Mouse (Mus musculus): ENCODE results near the gene Cdkn3.
"Not testable (repeated sequence)": the region's sequence is repeated elsewhere in the genome, so short reads cannot be mapped to it uniquely, and the experiment has no call there.

The Cdkn3 gene

DNA sequence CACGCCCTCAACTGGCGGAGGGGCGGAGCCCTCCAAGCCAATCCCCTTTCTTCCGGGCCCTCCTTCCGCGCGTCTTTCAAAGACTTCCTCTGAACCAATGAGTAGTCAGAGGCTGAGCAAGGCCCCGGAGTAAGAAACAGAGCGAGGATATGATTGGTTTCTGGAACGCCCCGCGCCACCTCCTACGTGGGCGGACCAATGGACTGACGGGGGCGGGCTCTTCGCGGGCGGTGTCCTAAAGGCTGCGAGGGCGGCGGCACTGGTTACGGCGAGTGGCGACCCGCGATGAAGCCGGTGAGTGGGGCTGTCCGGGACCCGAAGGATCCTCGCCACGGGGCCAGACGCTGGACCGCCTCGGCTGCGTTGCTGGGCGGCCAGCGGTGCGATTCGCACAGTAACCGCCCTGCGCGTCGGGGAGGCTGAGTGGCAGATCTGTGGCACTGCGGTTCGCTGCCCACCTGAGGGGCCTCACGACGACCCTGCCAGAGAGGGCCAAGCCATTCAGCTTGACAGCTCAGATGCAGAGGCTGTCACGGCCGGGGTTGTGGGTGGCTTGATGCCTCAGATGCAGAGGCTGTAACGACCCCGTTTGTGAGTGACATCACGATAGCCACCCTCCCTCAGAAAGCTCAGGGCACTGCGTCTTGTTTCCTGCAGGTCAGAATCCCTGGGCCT lies at the start of gene Cdkn3:
Gene Cdkn3, plus strand, starts transcription at position 187 of the 675 bp plus-strand sequence.
- DNase-seq (ENCODE audit: low spot score in 2 of 2) = peak; percentile 84 to 93

DNA sequence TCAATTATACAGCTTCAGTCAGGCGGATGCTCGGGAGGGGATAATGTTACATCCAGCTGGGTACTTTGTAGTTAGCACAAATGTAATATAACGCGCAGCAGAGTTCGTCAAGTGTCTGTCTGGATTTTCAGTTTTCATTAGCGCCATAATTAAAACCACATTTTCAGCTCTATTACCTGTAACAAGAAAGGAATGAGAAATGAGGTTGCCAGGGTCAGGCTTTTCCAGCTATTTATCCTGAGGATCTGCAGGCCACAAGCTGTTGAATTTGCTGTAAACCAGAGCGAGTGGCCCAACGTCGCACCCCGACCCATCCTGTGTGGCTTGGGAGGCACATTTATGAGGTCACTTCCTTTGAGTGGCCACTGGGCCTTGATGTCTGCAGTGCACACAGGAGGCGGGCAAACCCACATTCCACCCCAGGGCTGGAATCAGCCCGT lies 41.8 kb upstream of the Cdkn3 start:
- DNase-seq (ENCODE audit: low spot score in 2 of 2) = no peak

DNA sequence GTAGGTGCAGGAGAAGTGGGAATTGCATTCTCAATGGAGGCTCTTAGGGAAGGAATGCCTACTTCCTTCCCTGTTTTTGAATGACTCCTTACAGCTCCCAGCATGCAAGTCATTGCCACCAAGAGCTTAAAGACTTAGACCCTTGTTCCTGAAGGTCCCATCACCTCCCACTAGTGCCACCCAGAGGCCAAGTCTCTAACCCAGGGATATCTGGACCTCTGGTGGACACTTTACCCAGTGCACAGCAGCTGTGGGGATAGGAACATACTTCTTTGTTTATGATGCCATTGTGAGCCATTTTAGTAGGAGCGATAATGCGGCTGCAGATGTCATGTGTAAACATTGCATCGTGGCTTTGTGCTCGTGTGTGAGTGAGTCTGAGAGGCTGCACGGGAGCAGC lies 38.3 kb upstream of the Cdkn3 start:
- DNase-seq (ENCODE audit: low spot score in 2 of 2) = peak in 1 of 2 experiments; percentile 10

DNA sequence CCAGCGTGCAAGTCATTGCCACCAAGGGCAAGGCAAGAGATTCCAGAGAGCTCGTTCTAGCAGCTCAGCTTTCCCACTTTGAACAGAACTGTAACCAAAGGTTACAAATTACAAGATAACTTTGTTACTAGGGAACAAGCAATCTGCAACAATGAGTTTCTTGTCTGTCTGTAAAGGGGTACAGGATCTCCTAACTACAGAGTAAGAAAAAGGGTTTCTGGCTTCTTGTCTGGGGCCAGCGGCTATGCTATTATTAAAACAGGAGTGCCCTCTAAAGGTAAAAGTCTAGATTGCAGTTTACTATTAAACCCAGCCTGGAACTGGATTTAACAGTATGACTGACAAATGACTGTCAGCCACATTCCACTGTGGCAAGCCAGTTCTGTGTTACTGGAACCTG lies 36.5 kb upstream of the Cdkn3 start:
- DNase-seq (ENCODE audit: low spot score in 2 of 2) = peak in 1 of 2 experiments; percentile 12

DNA sequence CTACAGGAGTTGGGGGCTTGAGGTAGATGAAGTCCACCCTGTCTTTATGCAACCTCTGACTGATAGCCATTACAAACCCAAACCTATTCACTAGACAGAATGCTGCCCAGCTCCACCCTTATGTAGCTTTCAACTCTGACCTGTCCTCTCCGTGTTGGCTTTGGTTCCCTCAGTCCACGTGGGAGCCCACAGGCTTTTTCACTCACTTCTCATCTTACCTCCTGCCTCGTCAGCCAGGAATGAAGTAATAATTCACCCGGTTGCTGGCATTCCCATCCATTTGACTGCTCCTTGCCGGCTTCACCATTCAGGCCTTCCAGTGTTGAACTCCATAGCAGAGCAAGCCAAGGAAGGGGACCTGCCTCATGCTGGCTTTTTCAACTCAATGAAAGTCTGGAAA lies 35.4 kb upstream of the Cdkn3 start:
- no peak for DNase-seq (ENCODE audit: low spot score in 2 of 2)

DNA sequence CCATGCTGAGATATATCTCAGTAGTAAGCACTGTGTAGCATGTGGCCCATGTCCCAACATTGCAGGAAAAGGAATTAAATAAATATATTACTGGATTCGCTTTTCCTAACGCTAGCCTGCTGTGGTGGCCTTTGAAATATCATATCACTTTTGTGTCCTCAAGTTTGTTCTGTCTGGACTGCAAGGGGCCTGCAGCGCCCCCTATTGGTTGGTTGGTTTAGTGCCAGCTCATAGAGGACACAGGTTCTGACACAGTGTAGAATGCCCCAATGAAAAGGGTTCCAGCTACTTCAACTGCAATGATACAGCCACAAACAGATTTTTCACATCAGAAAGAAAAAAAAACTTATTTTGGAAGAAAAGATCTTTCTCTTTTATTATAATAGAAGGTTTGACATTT lies 34.6 kb upstream of the Cdkn3 start:
- DNase-seq (ENCODE audit: low spot score in 2 of 2) = no peak

DNA sequence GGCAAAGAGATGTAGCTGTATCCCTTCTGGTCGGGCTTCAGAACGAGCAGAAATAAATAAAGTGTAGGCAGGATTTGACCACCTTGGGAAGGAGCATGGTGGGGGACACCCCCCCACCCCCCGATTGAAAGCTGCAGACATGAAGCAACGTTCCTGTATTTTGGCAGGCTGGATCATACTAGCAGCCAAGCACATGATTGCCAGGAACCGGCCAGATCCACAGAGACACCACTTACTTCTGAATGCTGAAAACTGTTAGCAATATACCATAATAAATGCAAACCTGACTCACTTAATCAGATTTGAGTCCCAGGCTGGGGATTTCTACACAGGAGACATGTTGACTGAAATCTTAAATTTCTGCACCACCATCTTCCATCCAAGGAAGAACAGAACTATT lies 26.1 kb upstream of the Cdkn3 start:
- no peak for DNase-seq (ENCODE audit: low spot score in 2 of 2)

DNA sequence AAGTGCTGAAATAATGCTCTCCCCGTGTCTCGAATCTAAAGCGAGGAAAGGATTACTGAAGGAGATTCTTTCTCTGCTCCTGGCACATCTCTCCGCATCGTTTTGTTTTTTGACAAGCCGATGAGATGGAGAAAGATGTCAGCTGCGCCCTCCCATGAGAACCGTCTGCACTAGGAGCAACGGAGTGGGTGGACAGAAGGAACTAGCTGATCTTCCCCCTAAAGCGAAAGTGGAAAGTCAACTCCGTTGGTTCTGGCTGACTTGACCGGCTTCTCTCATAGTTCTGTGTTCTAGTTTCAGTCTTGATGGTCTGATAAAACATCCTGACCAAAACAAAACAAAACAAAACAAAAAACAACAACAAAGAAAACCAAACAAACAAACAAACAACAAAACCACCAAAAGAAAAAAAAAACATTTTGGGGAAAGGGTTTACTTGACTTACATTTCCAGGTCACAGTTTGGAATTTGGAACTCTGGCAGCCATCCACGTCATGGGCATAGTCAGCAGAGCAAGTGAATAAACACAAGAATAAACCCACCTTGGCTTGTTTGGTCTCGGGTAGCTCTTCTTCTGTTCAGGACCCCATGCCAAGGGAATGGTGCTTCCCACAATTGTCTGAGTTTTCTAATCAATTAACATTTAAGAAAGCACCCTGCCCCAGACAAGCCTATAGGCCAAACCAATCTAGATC lies 25.4 kb upstream of the Cdkn3 start:
- no peak for DNase-seq (ENCODE audit: low spot score in 2 of 2)

DNA sequence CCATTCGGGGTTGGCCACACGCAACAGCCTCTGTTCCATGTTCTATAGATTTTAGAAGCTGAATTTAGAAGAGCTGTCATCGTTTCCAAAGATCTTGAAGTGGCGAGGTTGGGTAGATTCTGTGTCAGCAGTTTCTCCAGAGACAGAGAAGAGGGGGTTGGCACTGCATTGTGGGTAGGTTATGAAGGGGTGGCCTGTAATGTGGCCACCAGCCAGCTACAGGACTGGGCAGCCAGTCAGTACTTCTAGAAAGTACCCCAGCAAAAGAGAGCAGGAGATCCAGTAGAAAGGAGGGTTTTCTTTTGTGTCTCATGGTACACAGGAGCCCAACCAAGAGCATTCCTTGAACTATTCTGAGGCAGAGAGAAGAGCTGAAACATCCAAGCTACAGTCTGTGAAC lies 24.0 kb upstream of the Cdkn3 start:
- no peak for DNase-seq (ENCODE audit: low spot score in 2 of 2)

DNA sequence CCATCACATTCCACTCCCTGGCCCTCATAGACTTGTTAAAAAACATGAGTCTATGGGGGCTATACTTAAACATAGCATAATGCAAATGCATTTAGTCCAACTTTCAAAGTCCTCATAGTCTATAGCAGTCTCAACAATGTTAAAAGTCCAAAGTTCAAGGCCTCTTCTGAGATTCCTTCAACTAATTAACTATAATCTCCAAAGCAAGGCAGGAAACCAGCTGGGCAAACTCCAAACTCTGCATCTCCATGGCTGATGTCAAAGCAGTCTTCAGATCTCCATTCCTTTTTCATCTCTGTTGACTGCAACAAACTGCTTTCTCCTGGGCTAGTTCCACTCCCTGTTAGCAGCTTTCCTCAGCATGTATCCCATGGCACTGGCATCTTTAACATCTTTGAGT lies 23.0 kb upstream of the Cdkn3 start:
- DNase-seq (ENCODE audit: low spot score in 2 of 2) = not testable (repeated sequence)

DNA sequence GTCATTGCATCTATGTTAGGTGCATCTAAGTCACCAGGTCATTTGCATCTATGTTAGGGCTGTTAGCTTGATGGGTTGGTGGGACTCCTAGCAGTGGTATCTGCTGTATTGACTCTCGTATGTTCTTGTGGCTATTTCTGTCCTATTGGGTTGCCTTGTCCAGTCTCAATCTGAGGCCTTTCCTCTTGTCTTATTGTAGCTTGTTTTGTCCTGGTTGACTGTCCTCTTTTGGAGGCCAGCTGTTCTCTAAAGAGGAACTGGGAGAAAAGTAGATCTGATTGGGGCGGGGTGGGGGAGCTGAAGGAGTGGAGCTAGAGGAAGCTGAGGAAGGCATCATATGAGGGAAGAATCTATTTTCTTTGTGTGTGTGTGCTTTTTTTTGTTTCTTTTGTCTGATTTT lies 17.7 kb upstream of the Cdkn3 start:
- DNase-seq (ENCODE audit: low spot score in 2 of 2) = no peak

DNA sequence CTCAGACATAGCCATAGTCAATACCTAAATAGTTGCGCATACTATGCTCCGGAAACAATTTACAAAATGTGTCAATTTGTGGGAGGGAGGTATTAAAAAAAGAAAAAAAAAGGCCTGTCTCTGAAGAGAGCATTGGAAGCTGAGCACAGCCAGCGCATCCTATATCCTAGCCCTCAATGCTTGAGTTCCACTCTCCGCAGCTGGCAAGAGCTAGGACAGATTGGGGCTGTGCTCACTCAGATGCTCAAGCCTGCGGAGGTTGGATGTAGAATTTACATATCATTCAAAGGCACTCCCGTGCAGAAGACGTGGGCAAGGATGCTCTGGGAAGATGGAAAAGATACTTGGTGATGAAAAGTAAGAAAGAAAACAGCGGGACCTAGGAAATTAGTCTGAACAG lies 14.9 kb upstream of the Cdkn3 start:
- DNase-seq (ENCODE audit: low spot score in 2 of 2) = no peak

DNA sequence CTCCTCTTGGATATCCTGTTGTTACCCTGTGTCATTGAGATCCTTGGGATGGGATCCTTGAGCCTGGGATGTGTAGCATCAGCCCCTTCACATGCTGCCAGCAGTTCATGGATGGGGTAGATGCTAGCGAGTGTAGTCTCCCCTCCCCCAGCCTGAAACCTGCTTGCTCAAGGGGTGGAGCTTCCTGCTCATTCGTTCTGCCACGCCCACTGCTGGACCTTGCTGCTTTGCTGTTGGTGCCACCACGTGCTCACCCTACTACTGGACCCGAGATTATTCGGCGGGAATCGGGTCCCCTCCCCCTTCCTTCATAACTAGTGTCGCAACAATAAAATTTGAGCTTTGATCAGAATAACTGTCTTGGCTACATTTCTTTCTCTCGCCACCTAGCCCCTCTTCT lies 6.0 kb upstream of the Cdkn3 start:
- DNase-seq (ENCODE audit: low spot score in 2 of 2) = not testable (repeated sequence)

DNA sequence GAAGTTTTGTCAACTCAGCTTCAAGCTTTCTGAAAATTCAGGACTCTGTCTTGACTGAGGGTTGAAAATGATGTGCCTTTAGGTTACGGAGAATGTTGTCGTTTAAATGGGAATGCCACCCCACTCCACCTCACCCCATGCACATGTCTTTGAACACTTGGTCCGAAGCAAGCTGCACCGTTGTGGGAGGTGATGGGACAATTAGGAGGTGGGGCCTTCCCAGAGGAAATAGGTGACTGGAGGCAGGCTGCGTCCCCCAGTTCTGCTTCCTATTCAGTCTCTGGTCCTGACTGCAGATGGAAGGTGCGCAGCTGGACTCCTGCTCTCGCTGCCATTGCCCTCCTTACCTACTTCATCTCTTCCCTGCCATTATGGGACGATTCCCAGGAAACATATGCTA lies 4.5 kb upstream of the Cdkn3 start:
- DNase-seq (ENCODE audit: low spot score in 2 of 2) = no peak

DNA sequence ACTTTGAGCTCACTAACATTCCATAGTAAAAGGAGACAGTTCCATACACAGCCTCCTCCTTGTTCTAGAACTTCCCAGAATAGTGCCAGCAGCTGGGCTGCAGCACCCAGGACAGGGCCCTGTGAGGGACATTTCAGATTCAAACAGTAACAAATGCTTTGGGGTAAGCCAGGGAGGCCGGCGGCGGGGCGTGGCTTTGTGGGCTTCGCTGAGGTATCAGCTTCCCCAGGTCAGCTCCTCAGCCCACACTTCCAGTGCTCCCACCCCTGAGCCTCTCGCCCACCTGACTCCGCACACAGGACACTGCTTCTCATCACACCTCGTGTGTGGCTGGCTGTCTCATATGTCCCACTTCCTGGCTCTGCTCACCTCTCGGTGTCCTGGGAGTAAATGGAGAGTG lies 2.6 kb upstream of the Cdkn3 start:
- DNase-seq (ENCODE audit: low spot score in 2 of 2) = no peak

DNA sequence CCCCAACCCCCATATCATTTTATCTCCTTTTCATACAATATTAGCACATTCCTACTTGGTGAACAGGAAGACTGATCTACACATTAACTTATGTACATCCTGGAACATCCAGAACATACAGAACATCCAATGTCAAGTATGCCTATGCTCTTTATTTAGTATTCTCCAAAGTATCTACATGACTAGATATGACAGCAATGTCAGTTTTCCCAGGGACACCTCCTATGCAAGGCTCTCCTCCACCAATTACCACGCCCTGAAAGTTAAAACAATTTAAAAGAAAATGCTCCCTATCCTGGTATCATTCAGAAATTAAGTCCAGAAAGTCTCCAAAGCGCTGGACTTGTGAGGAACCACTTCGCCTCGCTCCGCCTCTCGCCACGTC lies 379 bp upstream of the Cdkn3 start:
- no peak for DNase-seq (ENCODE audit: low spot score in 2 of 2)

DNA sequence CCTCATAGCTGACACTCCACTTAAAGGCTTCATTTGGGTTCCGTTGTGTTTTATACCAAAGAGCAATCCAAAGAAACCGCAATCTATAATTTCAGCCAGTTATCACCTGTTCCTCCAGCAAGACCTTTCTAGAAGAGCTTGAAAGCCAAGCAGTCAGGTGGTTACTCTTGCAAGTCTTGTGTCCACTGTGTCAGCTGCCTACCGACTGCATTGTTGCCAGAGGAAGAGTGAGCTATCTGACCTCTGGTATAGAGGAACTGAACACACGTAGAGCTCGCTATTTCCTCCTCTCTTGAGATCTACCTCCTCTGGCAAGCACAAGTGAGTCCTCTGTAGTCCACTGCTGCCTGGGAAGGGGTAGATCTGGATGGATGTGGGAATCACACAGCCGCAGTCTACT lies 845 bp downstream of the Cdkn3 start:
- no peak for DNase-seq (ENCODE audit: low spot score in 2 of 2)

DNA sequence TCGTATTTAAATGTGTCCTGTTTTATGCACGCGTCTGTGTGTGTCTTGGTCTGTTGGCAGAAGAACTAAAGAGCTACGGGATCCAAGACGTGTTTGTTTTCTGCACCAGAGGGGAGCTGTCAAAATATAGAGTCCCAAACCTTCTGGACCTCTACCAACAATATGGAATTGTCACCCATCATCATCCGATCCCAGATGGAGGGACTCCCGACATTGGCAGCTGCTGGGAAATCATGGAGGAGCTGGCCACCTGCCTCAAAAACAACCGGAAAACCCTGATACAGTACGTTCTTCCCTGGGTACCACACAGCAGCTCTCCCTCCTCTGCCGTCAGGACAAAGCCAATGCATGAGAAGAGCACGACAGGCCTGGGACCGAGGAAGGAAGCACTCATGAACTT lies 6.8 kb downstream of the Cdkn3 start:
- no peak for DNase-seq (ENCODE audit: low spot score in 2 of 2)

DNA sequence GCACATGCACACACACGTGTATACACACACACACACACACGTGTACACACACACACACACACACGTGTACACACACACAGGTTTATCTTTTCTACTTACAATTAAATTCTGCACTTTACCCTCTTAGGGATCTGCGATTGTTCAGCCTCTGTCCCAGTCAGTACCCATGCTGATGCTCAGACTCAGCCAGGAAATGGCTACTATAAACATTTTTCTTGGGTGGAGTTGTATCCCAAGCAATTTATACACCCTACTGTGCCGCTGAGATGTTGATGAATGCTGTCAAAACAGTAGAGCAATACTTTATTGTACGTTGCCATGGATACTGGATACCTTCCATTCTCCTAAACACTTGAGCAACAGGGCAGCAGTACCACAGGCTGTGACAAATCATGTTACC lies 9.7 kb downstream of the Cdkn3 start:
- no peak for DNase-seq (ENCODE audit: low spot score in 2 of 2)

DNA sequence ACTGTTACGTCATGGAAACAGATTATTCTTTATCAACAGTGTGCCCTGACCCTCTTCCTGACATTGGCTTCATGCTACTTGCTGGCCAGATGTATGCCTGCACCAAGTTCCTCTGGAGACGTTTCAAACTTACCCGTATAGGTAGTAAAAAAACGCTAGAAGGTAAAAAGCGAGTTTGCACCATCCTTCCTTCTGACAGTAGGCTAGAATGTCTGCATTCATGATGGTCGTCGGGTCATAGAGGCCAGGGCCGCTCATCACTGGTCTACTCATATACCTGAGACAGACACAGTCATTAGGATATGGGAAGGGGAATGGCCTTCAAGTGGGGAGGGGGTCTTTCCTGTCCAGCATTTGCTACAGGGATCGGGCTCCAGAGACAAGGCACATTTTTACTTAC lies 18.4 kb downstream of the Cdkn3 start:
- DNase-seq (ENCODE audit: low spot score in 2 of 2) = no peak

DNA sequence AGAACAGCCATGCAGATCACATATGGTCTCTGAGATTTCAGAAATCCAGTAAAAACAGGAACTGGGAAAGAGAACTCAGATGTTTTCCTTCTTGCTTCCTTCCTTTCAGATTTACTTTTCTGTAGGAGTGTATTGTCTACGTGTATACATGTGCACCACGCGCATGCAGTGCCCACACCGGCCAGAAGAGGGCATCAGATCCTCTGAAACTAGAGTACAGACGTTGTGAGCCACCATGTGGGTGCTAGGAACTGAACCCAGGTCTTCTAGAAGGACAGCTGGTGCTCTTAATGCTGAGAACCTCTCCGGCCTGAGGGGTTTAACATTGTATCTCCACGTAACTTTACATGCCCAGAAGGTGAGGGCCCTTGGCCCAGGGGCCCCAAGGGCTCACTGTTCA lies 18.9 kb downstream of the Cdkn3 start:
- DNase-seq (ENCODE audit: low spot score in 2 of 2) = no peak

DNA sequence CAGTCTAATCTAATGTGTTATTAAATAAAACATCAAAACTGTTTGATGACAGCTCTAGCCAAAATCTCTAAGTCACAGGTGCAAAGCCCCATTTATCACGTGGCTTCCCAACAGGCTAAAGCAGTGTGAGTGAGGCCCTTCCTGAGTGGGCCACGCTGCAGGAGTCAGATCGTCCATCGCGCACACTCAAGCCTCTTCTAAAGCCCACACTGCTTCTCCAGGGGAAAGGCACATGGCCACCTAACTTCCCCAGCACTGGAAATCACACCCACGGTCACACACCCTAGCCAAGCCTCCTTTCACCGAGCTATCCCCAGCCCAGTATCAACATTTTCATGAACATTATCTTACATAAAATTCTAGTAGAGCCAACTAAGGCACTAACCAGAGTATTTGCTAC lies 20.7 kb downstream of the Cdkn3 start:
- no peak for DNase-seq (ENCODE audit: low spot score in 2 of 2)

DNA sequence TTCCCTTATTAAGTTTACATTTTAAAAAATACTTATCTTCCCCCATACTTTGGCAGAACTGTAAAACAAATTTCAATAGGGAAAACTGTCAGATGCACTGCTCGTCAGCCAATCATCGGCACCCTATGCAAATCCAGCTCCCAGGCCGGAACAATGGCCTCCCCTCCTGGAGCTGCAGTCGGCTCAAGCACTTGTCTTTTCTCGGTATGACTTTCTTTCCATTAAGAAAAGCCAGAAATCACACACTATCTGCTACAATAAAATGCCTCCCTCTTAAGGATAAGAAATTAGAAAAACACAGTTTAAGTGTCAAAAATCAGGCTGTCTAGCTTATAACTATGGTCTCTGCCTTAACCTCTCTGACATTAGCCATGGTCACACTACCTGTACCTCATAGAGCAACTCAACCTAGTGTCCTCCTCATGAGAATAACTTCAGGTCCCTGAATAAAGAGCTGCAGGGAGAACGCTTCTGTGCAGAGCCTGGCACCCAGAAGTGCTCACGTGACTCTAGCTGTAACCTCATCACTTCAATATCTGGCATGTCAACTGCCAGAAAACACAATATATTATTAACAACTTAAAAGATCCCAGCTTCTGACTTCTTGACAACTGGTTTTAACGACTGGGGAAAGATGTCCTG lies 22.0 kb downstream of the Cdkn3 start:
- DNase-seq (ENCODE audit: low spot score in 2 of 2) = no peak
